Comparison of ENCODE assay signal across 17 mouse cellular contexts in genomic region chr10:83963232-83963760, GRCm38 (mm10).
DNase-seq lines count a peak whose midpoint lies in the region; ATAC-seq and TF ChIP-seq lines count a peak whose summit lies in the region.
"Had no signal": no experiment of that assay in that cellular context is flagged by ENCODE, and none has a peak within 500 bp of the region (broad histone marks: within the 10 kb centered on the region; RNA-seq: fewer than 3 reads in every experiment).

No protein-coding gene starts in this region.

- H3K9ac ChIP-seq in forebrain, embryonic 12.5 days = no peak overlapping the region
- no peak overlapping the region for H3K9ac ChIP-seq in forebrain, embryonic 16.5 days (replicated peaks; ENCODE audit: low read depth, low read length)
- H3K9ac ChIP-seq in midbrain, postnatal 0 days (replicated peaks; ENCODE audit: low read length, poor library complexity, severe bottlenecking) = no peak overlapping the region
- H3K9ac ChIP-seq: heart, embryonic 12.5 days; hindbrain, embryonic 12.5 days had no signal

- peaks cover 33% of the 10 kb centered on the region for H3K4me1 ChIP-seq in forebrain, embryonic 12.5 days
- H3K4me1 ChIP-seq in forebrain, embryonic 16.5 days (replicated peaks; ENCODE audit: control insufficient read depth, insufficient read depth, low read length) = peaks cover 17% of the 10 kb centered on the region
- peaks cover 39% of the 10 kb centered on the region for H3K4me1 ChIP-seq in midbrain, embryonic 10.5 days
- no peaks in the 10 kb centered on the region for H3K4me1 ChIP-seq in midbrain, postnatal 0 days (ENCODE audit: insufficient read depth, low read length)
- H3K4me1 ChIP-seq in embryonic facial prominence, embryonic 10.5 days = peaks cover 35% of the 10 kb centered on the region
- H3K4me1 ChIP-seq: heart, embryonic 12.5 days had no signal

- WGBS in forebrain, embryonic 12.5 days = 77% methylated on average over 12 of the region's 12 CpGs
- 85% methylated on average over 12 of the region's 12 CpGs for WGBS in forebrain, embryonic 16.5 days
- 80% methylated on average over 12 of the region's 12 CpGs for WGBS in midbrain, embryonic 10.5 days
- 80% methylated on average over 12 of the region's 12 CpGs for WGBS in midbrain, postnatal 0 days
- WGBS in embryonic facial prominence, embryonic 10.5 days = 80% methylated on average over 12 of the region's 12 CpGs

- no peak overlapping the region for H3K4me2 ChIP-seq in forebrain, embryonic 12.5 days
- no peak overlapping the region for H3K4me2 ChIP-seq in forebrain, embryonic 16.5 days (ENCODE audit: low read length)
- H3K4me2 ChIP-seq in midbrain, postnatal 0 days (ENCODE audit: low read depth, low read length, poor library complexity, severe bottlenecking) = no peak overlapping the region
- H3K4me2 ChIP-seq: heart, embryonic 12.5 days; hindbrain, embryonic 12.5 days had no signal

- TF ChIP-seq CTCF in midbrain, postnatal 0 days (IDR thresholded peaks at IDR 0.05) = no peak

- ATAC-seq in forebrain, embryonic 12.5 days (ENCODE audit: low FRiP score) = no peak
- ATAC-seq in forebrain, embryonic 16.5 days = no peak
- ATAC-seq in midbrain, postnatal 0 days (ENCODE audit: low FRiP score) = no peak
- ATAC-seq: hindbrain, postnatal 0 days had no signal

- no peak overlapping the region for H3K4me3 ChIP-seq in forebrain, embryonic 12.5 days (replicated peaks)
- no peak overlapping the region for H3K4me3 ChIP-seq in forebrain, embryonic 16.5 days (replicated peaks; ENCODE audit: low read length)
- H3K4me3 ChIP-seq in midbrain, embryonic 10.5 days = no peak overlapping the region
- H3K4me3 ChIP-seq in midbrain, postnatal 0 days (ENCODE audit: low read depth, low read length) = no peak overlapping the region
- H3K4me3 ChIP-seq in embryonic facial prominence, embryonic 10.5 days = no peak overlapping the region
- H3K4me3 ChIP-seq: heart, embryonic 12.5 days; hindbrain, embryonic 12.5 days had no signal

- no peaks in the 10 kb centered on the region for H3K9me3 ChIP-seq in forebrain, embryonic 12.5 days
- H3K9me3 ChIP-seq in forebrain, embryonic 16.5 days (ENCODE audit: control insufficient read depth, low read length) = no peaks in the 10 kb centered on the region
- H3K9me3 ChIP-seq in midbrain, embryonic 10.5 days (replicated peaks) = no peaks in the 10 kb centered on the region
- H3K9me3 ChIP-seq in midbrain, postnatal 0 days (ENCODE audit: low read length) = peaks cover 3% of the 10 kb centered on the region; the same call in 1 of the 2 replicates
- H3K9me3 ChIP-seq in embryonic facial prominence, embryonic 10.5 days = 0 out of 2 replicates have a peak, but pooled peaks cover 2% of the 10 kb centered on the region
- H3K9me3 ChIP-seq: heart, embryonic 12.5 days; hindbrain, embryonic 12.5 days had no signal

- no peaks in the 10 kb centered on the region for H3K27me3 ChIP-seq in forebrain, embryonic 12.5 days
- no peaks in the 10 kb centered on the region for H3K27me3 ChIP-seq in forebrain, embryonic 16.5 days (replicated peaks; ENCODE audit: control insufficient read depth, insufficient read depth, low read length)
- H3K27me3 ChIP-seq in midbrain, embryonic 10.5 days (ENCODE audit: low read depth, poor library complexity, severe bottlenecking) = 0 out of 2 replicates have a peak, but pooled peaks cover 6% of the 10 kb centered on the region
- H3K27me3 ChIP-seq in midbrain, postnatal 0 days (ENCODE audit: insufficient read depth, low read length) = no peaks in the 10 kb centered on the region
- H3K27me3 ChIP-seq in embryonic facial prominence, embryonic 10.5 days (replicated peaks; ENCODE audit: low read depth, poor library complexity, severe bottlenecking) = peaks cover 14% of the 10 kb centered on the region; the same call in 1 of the 2 replicates
- H3K27me3 ChIP-seq: heart, embryonic 12.5 days; hindbrain, embryonic 12.5 days had no signal

- H3K36me3 ChIP-seq in forebrain, embryonic 12.5 days (replicated peaks) = no peaks in the 10 kb centered on the region
- no peaks in the 10 kb centered on the region for H3K36me3 ChIP-seq in forebrain, embryonic 16.5 days (ENCODE audit: control insufficient read depth, insufficient read depth)
- no peaks in the 10 kb centered on the region for H3K36me3 ChIP-seq in midbrain, embryonic 10.5 days
- H3K36me3 ChIP-seq in midbrain, postnatal 0 days (ENCODE audit: insufficient read depth, low read length) = no peaks in the 10 kb centered on the region
- H3K36me3 ChIP-seq in embryonic facial prominence, embryonic 10.5 days (replicated peaks) = no peaks in the 10 kb centered on the region
- H3K36me3 ChIP-seq: heart, embryonic 12.5 days; hindbrain, embryonic 12.5 days had no signal

- H3K27ac ChIP-seq in forebrain, embryonic 12.5 days = 0 out of 2 replicates have a peak overlapping the region, but pooled peaks have one; percentile 13
- no peak overlapping the region for H3K27ac ChIP-seq in forebrain, embryonic 16.5 days (ENCODE audit: low read length)
- peak overlapping the region; percentile 67 for H3K27ac ChIP-seq in midbrain, embryonic 10.5 days (replicated peaks)
- H3K27ac ChIP-seq in midbrain, postnatal 0 days (ENCODE audit: low read depth, low read length) = no peak overlapping the region
- peak overlapping the region; percentile 78 for H3K27ac ChIP-seq in embryonic facial prominence, embryonic 10.5 days (replicated peaks)
- H3K27ac ChIP-seq: hindbrain, embryonic 12.5 days; hindbrain, postnatal 0 days had no signal

- no peak for DNase-seq in midbrain, embryonic 10.5 days (ENCODE audit: low spot score)
- no peak for DNase-seq in midbrain, postnatal 0 days (ENCODE audit: low spot score)
- DNase-seq in embryonic facial prominence, embryonic 10.5 days (ENCODE audit: low spot score) = no peak
- peak; percentile 40 for DNase-seq in retina, postnatal 1 day
- no peak for DNase-seq in testis, postnatal 10 days (ENCODE audit: low spot score)
- DNase-seq: adrenal gland, adult 2 months; adrenal gland, postnatal 25 days; cerebellum, adult 18-20 months; cerebellum, adult 9-11 months; cerebellum, postnatal 36 days; gastrocnemius, postnatal 14 days; heart, postnatal 36 days had no signal

Comparison
In these comparisons a context has a peak if more than half of its experiments do, and no peak if none do; other contexts are left out.
1. H3K27ac ChIP-seq: peak in forebrain, embryonic 12.5 days (single experiment), midbrain, embryonic 10.5 days (single experiment) and embryonic facial prominence, embryonic 10.5 days (single experiment); none in forebrain, embryonic 16.5 days (single experiment) and midbrain, postnatal 0 days (single experiment).